Mouse (Mus musculus) E14TG2a.4 (cell line): ENCODE measurements around the gene Ttc19.

Experiments used
- CTCF ChIP-seq: conservative IDR thresholded peaks from 2 replicates; pipeline ENCODE4 v1.5.1; 2014; ENCODE audit warnings: low read length
- POU5F1 ChIP-seq: IDR thresholded peaks from 2 replicates; pipeline ENCODE4 v1.6.1; 2014; ENCODE audit warnings: low read length, borderline replicate concordance

GRCm38 (mm10) chr11:62317746-62318145 is 36.5 kb downstream of the Ttc19 start:
- no peak for TF ChIP-seq CTCF
- no peak for TF ChIP-seq POU5F1
